Mouse (Mus musculus) v-Abl transformed pro-B cells (cell line): ENCODE data around the gene Sez6l2.

Experiments used
- in situ Hi-C, 2 experiments: fragments of 400-800 bp; cut with MboI; formaldehyde crosslinking; loops; one replicate each; pipeline ENCODE4 v1.15.1; 2025; ENCODE audit not compliant: unreplicated experiment in 2 of 2

The Sez6l2 gene

GRCm38 (mm10) chr7:127017950-127018345, 67.6 kb downstream of the Sez6l2 start:
- in situ Hi-C loops = loop anchor here (5.0 kb wide), 2 partner anchors 84 to 186 kb away; partner anchors contain the start of gene 4930451I11Rik (in 1 of the 2)

- in situ Hi-C loops = loop anchor here (5.0 kb wide), 2 partner anchors 84 to 186 kb away; partner anchors contain the start of gene 4930451I11Rik (in 1 of the 2)
Measured at GRCm38 (mm10) chr7:127018416-127019305, 68.3 kb downstream of the Sez6l2 start.

- in situ Hi-C loops = loop anchor here (5.0 kb wide), 2 partner anchors 83 to 187 kb away; partner anchors contain the start of gene 4930451I11Rik (in 1 of the 2)
Measured at GRCm38 (mm10) chr7:127019306-127019960, 69.1 kb downstream of the Sez6l2 start.

DNA sequence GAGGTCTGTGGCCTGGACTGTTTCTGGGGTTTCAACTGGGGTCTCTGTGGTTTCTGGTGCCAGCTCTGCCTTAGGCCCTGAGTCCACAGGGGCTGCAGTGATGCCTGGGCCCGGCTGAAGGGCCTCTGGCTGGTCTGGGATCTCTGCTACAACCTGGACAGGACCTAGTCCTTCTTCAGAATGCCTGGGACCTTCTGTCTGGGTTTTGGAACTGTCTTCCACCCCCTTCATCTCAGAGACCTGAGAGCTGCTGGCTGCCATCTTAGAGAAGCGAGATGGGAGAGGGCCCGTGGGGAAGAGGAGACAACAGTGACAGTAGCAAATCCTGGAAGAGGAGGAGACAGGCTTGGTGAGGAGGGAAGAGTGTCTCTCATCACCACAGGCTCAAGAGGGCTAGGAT, 69.7 kb downstream of the Sez6l2 start:
- in situ Hi-C loops = loop anchor here (5.0 to 10.0 kb wide), 2 partner anchors 77 to 205 kb away; no protein-coding TSS in a partner anchor
